Mouse (Mus musculus) layer of hippocampus, adult 18-20 months (tissue): Measurements from ENCODE around the gene Olfr628. TPM values are rescaled to one million over a fixed set of nuclear protein-coding genes. Genes with fewer than 3 reads are reported as not detected.
"Not testable (repeated sequence)": the region's sequence is repeated elsewhere in the genome, so short reads cannot be mapped to it uniquely, and the experiment has no call there.

Source experiments
- DNase-seq, 2 experiments: peaks; one replicate each; pipeline ENCODE4 v3.0.0; 2022; ENCODE audit warnings: low spot score in 2 of 2
- long read RNA-seq: library from polyadenylated mRNA; stranded (forward); transcript quantifications from one replicate; pipeline ENCODE4 v2.0.0, GENCODE M21; 2021
- total RNA-seq, 2 experiments: library from RNA; stranded (reverse); gene quantifications; 2 replicates each; pipeline ENCODE4 v1.2.3; 2021

The Olfr628 gene
- total RNA-seq, result not detected
- long read RNA-seq, result 0 reads

GRCm38 (mm10) chr7:103730074-103730473 is at the start of gene Olfr628:
Gene Olfr628, plus strand, starts transcription at chr7:103730374.
- DNase-seq, result no peak

- no peak for DNase-seq
Observed at GRCm38 (mm10) chr7:103682420-103682819, 47.8 kb upstream of the Olfr628 start, which contains the start of gene Olfr625-ps1. Gene Olfr625-ps1, plus strand, starts transcription at chr7:103682720.

- DNase-seq, result no peak
Observed at GRCm38 (mm10) chr7:103699469-103699868, 30.7 kb upstream of the Olfr628 start.

GRCm38 (mm10) chr7:103712024-103712423 is 18.1 kb upstream of the Olfr628 start:
- no peak for DNase-seq

- DNase-seq, result no peak
Observed at GRCm38 (mm10) chr7:103714371-103714770, 15.8 kb upstream of the Olfr628 start, which contains the start of gene Olfr243. Gene Olfr243, plus strand, starts transcription at chr7:103714671.

- peak; percentile 12 to 55 for DNase-seq
Observed at GRCm38 (mm10) chr7:103716398-103716797, 13.8 kb upstream of the Olfr628 start.

GRCm38 (mm10) chr7:103744843-103745242 is 14.7 kb downstream of the Olfr628 start, which contains the start of gene Olfr629:
Gene Olfr629, minus strand, starts transcription at chr7:103744943.
- DNase-seq, result no peak

- no peak for DNase-seq
Observed at GRCm38 (mm10) chr7:103757233-103757632, 27.1 kb downstream of the Olfr628 start, which contains the start of gene Olfr630. Gene Olfr630, minus strand, starts transcription at chr7:103757333.

- DNase-seq, result not testable (repeated sequence)
Observed at GRCm38 (mm10) chr7:103762212-103762611, 32.0 kb downstream of the Olfr628 start.

- not testable (repeated sequence) for DNase-seq
Observed at GRCm38 (mm10) chr7:103767687-103768086, 37.5 kb downstream of the Olfr628 start.

GRCm38 (mm10) chr7:103771494-103771893 is 41.3 kb downstream of the Olfr628 start, which contains the start of gene Olfr69:
Gene Olfr69, minus strand, starts transcription at chr7:103771594.
- no peak for DNase-seq

- DNase-seq, result not testable (repeated sequence)
Observed at GRCm38 (mm10) chr7:103777652-103778051, 47.5 kb downstream of the Olfr628 start.

- DNase-seq, result no peak
Observed at GRCm38 (mm10) chr7:103779598-103779997, 49.4 kb downstream of the Olfr628 start, which contains the start of gene Olfr68. Gene Olfr68, minus strand, starts transcription at chr7:103779698.

Other genes starting within 250 kb of the Olfr628 start
- gene Olfr609, start 232.3 kb upstream of the Olfr628 start, total RNA-seq, result not detected
- gene Olfr610, start 218.3 kb upstream of the Olfr628 start, total RNA-seq, result not detected
- gene Olfr611, start 209.5 kb upstream of the Olfr628 start, total RNA-seq, result not detected
- not detected for gene Olfr612, start 187.7 kb upstream of the Olfr628 start, total RNA-seq
- not detected for gene Olfr613, start 182.3 kb upstream of the Olfr628 start, total RNA-seq
- not detected for gene Olfr615, start 174.3 kb upstream of the Olfr628 start, total RNA-seq
- not detected for gene Olfr616, start 161.2 kb upstream of the Olfr628 start, total RNA-seq
- not detected for gene Olfr617, start 157.3 kb upstream of the Olfr628 start, total RNA-seq
- gene Olfr618, start 140.3 kb upstream of the Olfr628 start, total RNA-seq, result not detected
- not detected for gene Olfr619, start 129.8 kb upstream of the Olfr628 start, total RNA-seq
- not detected for gene Olfr620, start 117.8 kb upstream of the Olfr628 start, total RNA-seq
- not detected for gene Olfr622, start 87.7 kb upstream of the Olfr628 start, total RNA-seq
- gene Olfr623, start 66.7 kb upstream of the Olfr628 start, total RNA-seq, result not detected
- gene Olfr624, start 59.2 kb upstream of the Olfr628 start, total RNA-seq, result under 1 TPM in 1 of 2 experiments, not detected in 1; 0.05 TPM
- gene Olfr625-ps1, start 47.7 kb upstream of the Olfr628 start, total RNA-seq, result not detected
- gene Olfr243, start 15.7 kb upstream of the Olfr628 start, total RNA-seq, result not detected
- gene Olfr629, start 14.6 kb downstream of the Olfr628 start, total RNA-seq, result not detected
- not detected for gene Olfr630, start 27.0 kb downstream of the Olfr628 start, total RNA-seq
- gene Olfr69, start 41.2 kb downstream of the Olfr628 start, total RNA-seq, result not detected
- gene Olfr68, start 49.3 kb downstream of the Olfr628 start, total RNA-seq, result not detected
- gene Olfr67, start 61.4 kb downstream of the Olfr628 start, total RNA-seq, result not detected
- 10 to 100 TPM; 26.0 to 31.8 TPM for gene Hbb-bt, start 83.6 kb downstream of the Olfr628 start, total RNA-seq
- gene Hbb-bs, start 97.7 kb downstream of the Olfr628 start, total RNA-seq, result 100 to 1,000 TPM; 267 to 283 TPM
- gene Hbb-bh2, start 110.1 kb downstream of the Olfr628 start, total RNA-seq, result not detected
- gene Hbb-bh1, start 112.8 kb downstream of the Olfr628 start, total RNA-seq, result not detected
- not detected for gene Hbb-y, start 122.8 kb downstream of the Olfr628 start, total RNA-seq
- not detected for gene Olfr66, start 155.9 kb downstream of the Olfr628 start, total RNA-seq
- not detected for gene Olfr64, start 164.1 kb downstream of the Olfr628 start, total RNA-seq
- not detected for gene Olfr65, start 173.1 kb downstream of the Olfr628 start, total RNA-seq
- gene Olfr631, start 198.5 kb downstream of the Olfr628 start, total RNA-seq, result not detected
- gene Olfr632, start 204.0 kb downstream of the Olfr628 start, total RNA-seq, result not detected
- not detected for gene Olfr633, start 214.1 kb downstream of the Olfr628 start, total RNA-seq
- gene Olfr635, start 240.8 kb downstream of the Olfr628 start, total RNA-seq, result under 1 TPM in 1 of 2 experiments, not detected in 1; 0.05 TPM